Mouse (Mus musculus) urinary bladder, adult 2 months (tissue): ENCODE data around the gene Nfkb2. TPM values are rescaled to one million over a fixed set of nuclear protein-coding genes. Genes with fewer than 3 reads are reported as not detected.

Source experiments
- DNase-seq: peaks from one replicate; pipeline ENCODE4 v3.0.0; 2022; ENCODE audit warnings: low spot score
- polyA plus RNA-seq: library from polyadenylated mRNA; depleted of rRNA; stranded (reverse); fragments of >200 nt; gene quantifications from 2 replicates; pipeline ENCODE4 v1.2.3, GENCODE M21; 2012

The Nfkb2 gene
- polyA plus RNA-seq, 1 experiment: 23.0 TPM

DNA sequence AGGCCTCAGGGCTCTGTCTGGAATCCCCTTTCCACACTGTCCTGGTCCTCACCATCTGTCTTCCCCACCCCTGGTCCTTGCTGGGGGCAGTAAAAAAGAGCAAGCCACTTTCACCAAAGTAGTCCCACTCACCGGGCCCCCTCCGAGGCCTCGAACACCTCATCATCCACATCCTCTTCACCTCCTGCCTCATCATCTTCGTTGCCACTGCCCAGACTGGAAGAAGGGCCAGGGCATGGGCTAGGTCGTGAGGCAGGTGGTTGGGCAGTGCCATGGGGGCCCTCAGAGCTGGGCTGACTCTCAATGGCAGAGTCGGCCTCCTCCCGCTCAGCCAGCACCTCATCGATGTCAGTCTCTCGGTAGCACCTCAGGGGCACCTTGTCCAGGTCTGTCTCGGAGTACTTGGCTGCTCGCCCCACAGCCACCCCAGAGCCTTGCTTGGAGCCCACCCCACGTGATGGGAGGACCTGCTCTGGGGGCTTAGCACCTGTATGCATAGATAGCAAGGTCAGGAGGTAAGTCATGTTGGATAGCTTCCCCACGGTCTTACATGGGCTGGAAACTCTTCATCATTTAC, 19.0 kb downstream of the Nfkb2 start:
- DNase-seq: no peak

DNA sequence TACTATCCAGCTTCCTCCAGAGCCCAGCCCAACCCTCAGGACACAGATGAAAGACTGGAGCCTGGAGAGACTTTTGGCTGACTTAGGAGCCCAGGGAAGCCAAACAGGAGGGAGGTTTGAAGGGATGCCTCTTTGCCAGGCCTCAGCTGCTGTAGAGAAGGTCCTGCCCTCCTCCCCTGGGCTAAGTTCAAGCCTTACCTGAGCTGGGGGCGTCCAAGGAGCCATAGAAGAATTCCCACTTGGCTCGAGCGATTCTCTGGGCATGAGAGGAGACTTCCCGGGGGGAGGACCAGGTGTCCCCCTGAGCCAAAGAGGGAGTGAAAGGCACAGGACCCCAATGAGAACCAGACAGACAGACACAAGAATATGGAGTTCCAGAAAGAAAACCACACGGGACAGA, 19.6 kb downstream of the Nfkb2 start:
- no peak for DNase-seq

DNA sequence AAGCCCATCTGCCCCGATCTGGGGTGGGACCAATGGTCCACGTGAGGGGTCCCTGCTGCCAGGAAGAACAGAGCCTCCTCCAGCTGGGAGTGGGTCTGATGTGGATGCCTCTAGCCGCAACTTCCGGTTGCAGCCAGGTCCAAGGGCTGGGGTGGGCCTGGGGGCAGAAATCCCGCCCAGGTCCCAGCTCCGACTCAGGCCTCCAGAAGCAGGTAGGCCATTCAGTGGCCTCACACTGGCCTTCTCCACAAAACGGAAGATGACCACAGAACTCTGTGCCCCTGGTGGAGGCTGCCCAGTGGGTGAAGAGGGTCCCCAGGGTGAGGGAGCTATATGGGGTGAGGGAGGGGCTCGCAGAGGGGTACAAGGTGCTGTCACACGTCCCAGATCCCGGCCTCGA, 20.2 kb downstream of the Nfkb2 start:
- DNase-seq: no peak

DNA sequence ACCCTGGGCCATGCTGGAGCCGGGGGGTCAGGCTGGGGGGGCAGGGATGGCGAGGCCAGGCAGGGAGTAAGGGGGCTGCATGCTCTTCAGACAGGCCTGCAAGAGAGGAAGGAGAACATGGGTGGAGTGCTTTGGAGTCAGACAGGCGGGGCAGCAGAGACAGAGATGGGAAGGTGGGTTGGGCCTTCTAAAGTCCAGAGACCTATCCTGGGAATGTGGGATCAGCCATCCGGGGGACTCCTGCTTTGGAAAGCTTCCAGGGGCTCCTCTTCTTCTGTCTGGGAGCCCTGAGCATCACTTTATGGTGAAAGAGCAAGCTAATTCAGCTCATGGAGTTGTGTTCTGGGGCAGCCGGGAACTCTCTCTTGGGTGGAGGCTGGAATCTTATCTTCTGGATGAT, 20.8 kb downstream of the Nfkb2 start:
- no peak for DNase-seq

DNA sequence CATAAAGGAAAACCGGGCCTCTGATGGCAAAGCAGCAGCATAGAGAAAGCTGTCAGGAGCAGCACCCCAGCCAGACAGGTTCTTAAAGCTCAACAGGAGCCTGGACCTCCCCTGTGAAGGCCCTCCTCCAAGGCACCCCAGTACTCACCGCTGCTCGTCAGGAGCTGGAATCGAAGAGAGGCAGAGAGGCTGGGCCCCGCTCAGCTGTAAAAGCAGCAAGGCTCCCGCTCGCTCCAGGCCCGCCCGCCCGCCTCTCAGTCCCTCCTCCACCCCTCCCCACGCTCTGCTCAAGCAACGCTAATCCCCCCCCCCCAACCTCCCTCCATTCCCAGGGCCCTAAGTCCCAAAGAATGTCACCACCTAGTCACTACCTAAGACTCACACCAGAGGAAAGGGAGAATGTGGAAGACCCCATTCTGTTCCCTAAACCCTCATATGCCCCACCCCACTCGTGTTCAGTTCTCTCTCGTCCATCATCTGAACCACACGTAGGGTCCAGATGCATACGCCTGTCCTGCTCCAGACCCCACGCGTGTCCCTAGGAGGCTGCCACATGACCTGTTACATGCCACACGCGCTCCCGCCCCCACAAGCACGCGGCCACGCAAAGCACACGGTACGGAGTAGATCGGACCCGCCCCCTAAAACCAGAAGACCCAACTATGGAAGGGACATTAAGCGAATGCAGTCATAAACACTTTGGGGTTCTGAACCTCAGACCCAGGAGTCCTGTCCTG, 22.1 kb downstream of the Nfkb2 start:
- no peak for DNase-seq

DNA sequence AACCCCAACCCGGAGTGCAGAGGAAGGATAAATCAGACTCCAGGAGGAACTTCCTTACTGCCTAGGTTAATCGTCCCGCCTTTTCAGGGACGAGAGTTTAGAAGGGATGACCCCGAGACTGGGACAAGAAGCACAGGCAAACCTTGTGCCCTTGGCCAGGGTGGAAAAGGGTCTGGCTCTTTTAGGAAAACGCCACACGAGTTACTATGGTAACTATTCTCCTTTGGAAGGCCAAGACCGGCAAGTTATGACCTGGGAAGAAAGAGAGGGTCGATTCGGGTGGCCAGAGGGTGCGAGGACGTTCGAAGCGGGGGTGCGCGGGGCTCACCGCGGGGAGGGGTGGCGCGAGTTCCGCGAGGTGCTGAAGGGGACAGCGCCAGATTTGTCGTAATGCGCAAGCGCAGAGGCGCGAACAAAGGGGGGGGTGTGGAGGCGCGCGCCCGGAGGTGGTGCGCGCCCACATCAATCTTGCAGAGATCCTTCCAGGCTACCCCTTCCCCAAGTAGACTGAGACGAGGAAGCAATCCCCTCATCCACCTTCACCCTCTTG, 22.7 kb downstream of the Nfkb2 start, which contains the start of gene Psd:
Gene Psd (minus strand): TSS at position 401 of the 550 bp plus-strand sequence.
- DNase-seq: peak; percentile 23

DNA sequence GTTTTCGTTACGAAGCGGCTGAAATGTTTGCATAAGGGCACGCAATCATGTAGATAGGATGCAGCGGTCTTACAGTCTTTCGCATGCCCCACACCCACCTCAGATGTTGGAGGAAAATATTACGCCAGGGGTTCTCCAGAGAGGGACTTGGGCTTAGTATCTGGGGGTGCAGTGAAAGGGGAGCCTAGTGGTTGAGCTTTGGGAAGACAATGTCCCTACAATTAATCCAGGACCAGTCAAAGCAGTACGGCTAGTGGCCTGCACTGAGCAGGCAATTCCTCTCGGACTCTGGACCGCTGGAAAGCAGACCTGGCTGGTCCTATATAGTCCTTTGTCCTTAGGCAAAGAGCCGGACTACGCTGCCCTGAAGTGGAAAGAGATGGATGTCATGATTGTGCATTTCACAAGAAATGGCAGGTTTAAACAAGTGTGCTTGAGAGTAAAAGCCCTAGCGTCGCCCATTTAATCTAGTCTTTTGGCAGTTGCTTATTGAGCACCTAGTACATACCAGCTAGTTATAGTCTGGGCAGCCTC, 23.5 kb downstream of the Nfkb2 start:
- DNase-seq: no peak

DNA sequence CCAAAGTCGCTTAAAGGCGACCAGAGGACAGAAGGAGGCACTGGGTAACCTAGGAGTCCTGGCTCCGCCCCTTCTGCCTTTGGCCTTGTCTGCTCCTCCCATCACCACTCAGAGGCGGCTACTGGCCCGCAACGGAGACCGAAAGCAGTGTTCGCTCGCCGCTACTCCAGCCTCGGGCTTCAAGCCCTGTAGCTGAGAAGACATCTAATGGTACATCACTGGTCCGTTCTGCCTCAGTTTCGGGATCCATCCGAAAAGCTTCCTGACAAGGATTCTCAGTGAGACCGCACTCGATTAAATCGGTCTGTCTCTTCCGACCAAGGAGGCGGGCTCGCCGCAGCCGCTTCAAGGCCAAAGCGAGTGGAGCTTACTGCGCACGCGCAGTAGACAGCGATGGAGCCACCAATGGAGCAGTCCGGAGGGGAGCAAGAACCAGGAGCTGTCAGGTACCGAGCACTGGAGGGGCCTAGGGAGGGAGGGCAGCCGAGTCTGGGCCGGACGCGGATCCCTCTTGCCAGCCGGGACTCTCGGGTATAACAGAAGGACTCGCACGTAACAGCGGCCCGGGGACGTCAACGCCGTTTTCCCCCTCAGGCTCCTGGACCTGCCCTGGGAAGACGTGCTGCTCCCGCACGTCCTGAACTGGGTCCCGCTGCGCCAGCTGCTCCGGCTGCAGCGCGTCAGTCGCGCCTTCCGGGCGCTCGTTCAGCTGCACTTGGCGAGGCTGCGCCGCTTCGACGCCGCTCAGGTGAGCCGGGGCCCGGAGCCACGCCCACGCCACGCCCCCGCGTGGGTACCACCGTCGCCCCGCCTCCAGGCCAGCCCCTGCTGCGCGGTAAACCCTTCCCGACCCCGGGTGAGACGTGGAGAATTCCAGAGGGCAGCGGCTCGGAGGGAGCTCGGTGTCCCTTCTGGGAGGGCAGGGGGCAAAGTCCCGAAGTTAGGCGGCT, 24.2 kb downstream of the Nfkb2 start, which contains the start of gene Fbxl15:
Gene Fbxl15 (plus strand): TSS at position 104 of the 950 bp plus-strand sequence.
- peak; percentile 89 for DNase-seq

DNA sequence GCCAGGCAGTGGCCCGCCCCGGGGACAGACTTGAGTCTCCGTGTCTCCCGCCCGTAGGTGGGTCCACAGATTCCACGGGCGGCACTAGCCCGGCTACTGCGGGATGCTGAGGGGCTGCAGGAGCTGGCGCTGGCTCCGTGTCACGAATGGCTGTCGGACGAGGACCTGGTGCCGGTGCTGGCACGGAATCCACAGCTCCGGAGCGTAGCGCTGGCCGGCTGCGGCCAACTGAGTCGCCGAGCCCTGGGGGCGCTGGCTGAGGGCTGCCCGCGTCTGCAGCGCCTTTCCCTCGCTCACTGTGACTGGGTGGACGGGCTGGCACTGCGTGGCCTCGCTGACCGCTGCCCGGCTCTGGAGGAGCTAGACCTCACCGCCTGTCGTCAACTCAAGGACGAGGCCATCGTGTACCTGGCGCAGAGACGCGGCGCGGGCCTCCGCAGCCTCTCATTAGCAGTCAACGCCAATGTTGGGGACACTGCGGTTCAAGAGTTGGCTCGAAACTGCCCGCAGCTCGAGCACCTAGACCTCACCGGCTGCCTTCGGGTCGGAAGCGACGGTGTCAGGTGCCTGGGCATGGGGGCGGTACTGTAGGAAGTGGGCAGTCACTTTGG, 25.0 kb downstream of the Nfkb2 start:
- no peak for DNase-seq

DNA sequence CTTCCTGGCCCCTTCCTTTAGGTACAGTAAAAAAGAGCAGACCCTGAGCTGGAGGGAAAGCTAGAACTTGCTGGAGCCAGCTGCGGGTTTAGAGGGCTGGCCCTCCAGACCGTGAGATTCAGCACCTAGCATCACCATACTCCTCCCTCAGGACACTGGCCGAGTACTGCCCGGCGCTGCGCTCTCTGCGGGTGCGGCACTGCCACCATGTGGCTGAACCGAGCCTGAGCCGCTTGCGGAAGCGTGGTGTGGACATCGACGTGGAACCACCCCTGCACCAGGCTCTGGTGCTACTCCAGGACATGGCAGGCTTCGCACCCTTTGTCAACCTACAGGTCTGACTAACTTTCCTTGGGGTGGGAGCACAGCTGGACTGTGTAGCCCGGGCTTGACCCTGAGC, 25.8 kb downstream of the Nfkb2 start:
- peak; percentile 70 for DNase-seq

DNA sequence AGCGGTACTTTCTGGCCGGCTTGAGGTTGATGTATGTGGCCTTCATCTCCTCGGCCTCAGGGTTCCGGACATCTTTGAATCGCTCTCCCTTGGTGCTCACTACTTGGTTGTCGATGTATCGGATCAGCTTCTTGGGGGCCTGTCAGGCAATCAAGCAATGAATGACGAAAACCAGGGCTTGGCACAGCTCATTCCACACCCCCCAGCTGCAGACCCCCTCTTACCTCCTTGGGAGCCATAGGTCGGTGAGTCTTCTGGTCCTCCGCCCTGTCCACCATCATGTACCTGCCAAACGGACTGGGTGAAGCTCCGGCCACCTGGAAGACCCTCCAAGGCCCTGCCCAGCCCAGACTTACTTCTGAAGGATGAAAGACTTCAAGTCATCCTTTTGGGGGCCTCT, 26.6 kb downstream of the Nfkb2 start:
- no peak for DNase-seq

DNA sequence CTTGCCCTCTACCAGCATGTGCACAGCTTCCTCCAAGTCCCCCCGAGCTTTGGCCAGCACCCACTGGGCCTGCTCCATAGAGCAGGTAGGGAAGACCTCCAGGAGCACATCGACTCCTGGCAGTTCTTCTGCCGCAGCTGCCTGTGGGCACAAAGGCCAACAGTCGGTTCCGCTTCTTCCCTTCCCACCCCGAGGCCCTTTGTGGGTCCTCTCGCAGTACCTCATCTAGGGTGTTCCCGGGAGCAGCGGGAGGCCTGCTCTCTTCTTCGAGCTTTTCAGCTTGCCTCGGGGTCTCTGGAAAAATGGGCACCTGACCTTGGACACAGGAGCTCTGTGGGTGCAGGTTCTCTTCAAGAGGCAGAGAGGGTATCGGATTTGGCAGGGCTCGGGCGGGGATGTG, 27.2 kb downstream of the Nfkb2 start:
- DNase-seq: no peak

DNA sequence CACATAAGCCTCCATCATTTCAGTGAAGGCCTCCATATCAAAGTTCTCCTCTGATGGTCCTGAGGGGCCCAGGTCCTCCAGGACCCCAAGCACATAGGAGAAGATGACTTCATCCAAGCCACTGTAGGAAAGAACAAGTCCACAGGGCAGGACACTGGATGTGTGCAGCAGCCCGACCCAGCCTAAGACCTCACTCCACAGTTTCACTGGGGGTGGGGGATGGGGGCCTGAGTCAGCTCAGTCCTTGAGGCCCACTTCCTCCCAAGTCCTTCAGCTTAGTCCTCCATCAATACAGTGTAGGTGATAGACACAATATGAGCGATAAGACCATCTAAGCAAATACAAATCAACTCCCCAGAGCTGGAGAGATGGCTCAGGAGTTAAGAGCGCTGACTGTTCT, 27.8 kb downstream of the Nfkb2 start:
- DNase-seq: no peak

DNA sequence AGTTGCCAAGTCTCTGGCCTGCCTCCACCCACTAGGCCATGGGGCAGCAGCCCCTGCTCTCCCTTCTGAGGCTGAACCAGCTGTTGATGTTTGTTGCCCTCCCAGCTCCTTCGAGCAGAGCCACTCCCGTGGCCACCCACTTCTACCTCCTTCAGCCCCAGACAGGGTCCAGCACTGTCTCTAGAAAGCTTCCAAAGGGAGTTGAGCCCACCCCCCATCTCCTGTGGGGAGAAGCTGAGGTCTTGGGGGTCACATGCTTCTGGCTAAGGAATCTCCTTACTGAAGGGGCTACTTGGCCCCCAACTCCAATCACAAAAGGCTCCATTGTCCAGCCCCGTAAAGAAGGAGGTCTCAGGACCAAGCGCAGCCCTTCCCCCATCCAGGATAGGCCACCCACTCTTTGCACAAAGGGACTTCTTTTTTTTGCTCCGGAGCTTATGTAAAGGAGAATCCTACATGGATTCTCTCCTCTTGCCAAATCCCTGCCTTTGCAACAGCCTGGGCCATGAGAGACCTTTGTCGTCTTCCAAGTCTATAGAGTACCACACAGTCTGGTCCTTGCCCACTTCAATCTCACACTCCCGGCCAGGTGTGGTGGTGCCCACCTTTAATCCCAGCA, 28.7 kb downstream of the Nfkb2 start:
- DNase-seq: no peak

DNA sequence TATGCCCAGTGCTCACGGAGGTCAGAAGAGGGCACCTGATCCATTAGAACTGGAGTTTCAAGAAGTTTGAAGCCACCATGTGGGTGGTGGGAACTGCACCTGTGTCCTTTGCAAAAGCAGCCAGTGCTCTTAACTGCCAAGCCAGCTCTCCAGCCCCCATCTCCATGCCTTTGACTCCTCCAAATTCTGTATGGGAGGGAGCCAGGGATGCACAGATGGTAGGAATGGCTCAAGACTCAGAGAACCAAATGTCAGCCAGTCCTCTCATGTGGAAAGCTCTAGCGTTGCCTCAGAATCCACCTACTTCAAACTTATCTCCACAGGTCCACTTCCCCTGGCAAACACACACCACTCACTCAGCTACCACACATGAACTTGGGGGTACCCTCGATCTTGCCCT, 29.8 kb downstream of the Nfkb2 start:
- DNase-seq: no peak

DNA sequence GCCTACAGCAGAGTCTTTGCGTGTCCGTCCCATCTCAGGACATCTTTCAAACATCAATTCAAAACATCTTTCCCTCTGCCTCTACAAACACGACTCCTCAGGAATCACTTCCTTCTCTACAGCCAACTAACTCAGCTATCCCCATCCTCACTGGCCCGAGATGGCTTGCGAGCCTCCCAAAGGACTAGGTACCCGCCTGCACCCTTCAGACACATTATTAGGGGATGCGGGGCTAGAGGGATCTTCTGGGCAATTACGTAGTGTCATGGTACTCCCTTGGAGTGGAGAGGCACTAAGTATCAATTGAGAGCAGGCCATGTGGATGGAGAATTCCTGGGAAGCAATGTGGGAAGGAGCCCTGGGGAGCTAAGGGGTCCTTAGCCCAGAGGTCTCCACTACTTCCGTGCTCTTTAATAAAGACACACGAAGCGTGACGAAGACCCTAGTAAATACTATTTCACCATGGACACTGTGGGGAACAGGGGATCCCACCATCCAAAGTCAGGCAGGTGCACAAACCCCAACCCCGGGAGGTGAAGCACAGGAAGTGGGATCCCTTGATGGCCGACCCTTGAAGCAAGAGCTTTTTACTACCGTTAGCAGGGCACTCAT, 33.7 kb downstream of the Nfkb2 start:
- DNase-seq: no peak

DNA sequence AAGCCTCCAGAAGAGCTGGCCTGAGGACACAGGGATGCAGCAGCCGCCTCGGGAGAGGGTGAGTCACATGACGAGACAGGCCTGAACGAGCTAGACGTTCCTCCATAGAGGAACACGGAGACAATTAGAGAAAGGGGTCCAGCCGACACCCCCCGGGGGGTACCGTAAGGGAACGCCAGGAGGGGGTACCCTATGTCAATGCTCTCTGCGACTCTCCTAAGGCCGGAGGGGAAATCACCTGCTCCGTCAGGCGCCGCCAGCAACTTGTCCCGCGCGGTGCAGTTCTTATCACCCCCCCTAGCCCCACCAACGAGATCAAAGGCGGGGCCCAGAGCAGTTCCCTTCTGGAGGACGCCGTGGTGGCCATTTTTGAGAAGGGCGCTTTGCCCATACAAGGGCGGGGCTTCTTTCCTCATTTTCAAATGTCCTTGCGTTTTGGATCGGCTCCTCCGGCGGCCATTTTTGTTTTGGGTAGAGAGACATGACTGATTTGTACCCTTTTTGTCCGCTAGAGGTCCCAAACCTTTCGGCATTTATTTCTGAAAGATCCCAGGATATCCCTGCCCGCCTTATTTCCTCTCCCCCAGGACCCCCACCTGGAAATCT, 34.3 kb downstream of the Nfkb2 start, which contains the start of gene Cuedc2:
Gene Cuedc2 (minus strand): TSS at position 372 of the 606 bp plus-strand sequence.
- peak; percentile 88 for DNase-seq

DNA sequence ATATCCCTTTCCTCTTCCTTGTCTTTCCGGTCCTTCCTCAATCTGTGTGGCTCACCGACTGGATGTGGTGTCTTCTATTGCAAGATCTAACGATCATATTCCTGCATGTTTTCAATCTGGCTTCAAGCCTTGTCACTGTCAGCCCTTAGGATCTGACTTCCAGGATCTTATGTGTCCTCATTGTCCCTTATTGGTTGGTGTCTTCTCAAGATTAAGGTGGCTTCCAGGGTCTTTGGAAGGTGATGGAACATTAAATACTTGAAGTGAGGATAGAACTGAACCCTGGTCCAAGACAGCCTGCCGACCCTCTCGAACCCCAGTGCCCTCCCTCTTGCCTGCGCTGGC, 34.8 kb downstream of the Nfkb2 start:
- DNase-seq: no peak

DNA sequence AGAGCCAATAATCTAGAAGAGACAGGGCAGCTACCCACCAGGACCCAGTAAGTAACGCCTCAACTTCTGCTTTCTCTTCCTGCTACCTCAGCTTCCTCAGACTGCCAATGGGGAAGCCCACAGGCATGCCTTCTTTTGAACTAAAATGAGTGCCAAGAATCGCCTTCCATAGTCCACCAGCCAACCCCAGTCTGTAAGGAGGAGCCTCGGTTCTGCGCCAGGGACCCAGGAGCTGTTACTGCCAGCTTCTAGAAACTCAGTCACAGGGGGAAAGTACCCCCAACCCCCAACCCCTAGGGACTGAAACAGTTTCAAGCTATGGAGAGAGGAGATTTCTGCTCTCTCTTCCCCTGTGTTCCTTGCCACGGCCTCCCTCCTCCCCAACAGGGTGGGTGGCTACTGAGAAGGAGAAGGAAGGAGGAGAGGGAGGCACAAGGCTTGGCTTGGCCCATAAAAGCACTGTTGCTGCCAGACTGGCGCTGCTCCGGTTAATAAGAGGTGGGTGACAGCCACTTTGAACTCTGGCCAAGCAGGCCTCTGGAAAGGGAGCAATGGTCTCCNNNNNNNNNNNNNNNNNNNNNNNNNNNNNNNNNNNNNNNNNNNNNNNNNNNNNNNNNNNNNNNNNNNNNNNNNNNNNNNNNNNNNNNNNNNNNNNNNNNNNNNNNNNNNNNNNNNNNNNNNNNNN, 35.3 kb downstream of the Nfkb2 start:
- DNase-seq: no peak
